In genomic region chrX:48683451-48683850, GRCm38 (mm10) we compare ENCODE assay signal across 9 mouse cellular contexts. TPM values are rescaled to one million over a fixed set of nuclear protein-coding genes. Genes with fewer than 3 reads are reported as not detected.
DNase-seq lines count a peak whose midpoint lies in the region; ATAC-seq and TF ChIP-seq lines count a peak whose summit lies in the region.
"Had no signal": no experiment of that assay in that cellular context is flagged by ENCODE, and none has a peak within 500 bp of the region (broad histone marks: within the 10 kb centered on the region; RNA-seq: fewer than 3 reads in every experiment).

No protein-coding gene starts in this region.

- peak; percentile 81 for ATAC-seq in megakaryocyte progenitor cell, adult 5-6 weeks (replicated peaks; ENCODE audit: poor library complexity)

- no peaks in the 10 kb centered on the region for H3K4me1 ChIP-seq in cortical plate, adult 2 months (ENCODE audit: control insufficient read depth, insufficient read depth, low read length)

- TF ChIP-seq POLR2A in cortical plate, adult 2 months (IDR thresholded peaks at IDR 0.05; ENCODE audit: extremely low read depth, insufficient read depth, low read length): no peak

- peak; percentile 13 for DNase-seq in gastrocnemius, adult 18-20 months (ENCODE audit: low spot score)
- DNase-seq in gastrocnemius, postnatal 25 days: no peak
- DNase-seq in urinary bladder, postnatal 14 days (ENCODE audit: low spot score): peak; percentile 21
- no peak for DNase-seq in urinary bladder, adult 18-20 months (ENCODE audit: low spot score in 2 of 2)
- DNase-seq in kidney, postnatal 10 days: peak; percentile 59
- DNase-seq in thymus, postnatal 10 days (ENCODE audit: low spot score in 2 of 2): peak; percentile 6 to 30

- TF ChIP-seq CTCF in cortical plate, adult 2 months (IDR thresholded peaks at IDR 0.05; ENCODE audit: extremely low read depth, insufficient read depth, low read length): peak; percentile 50

- no peak overlapping the region for H3K27ac ChIP-seq in cortical plate, adult 2 months (ENCODE audit: insufficient read depth, low read length)

- no peak overlapping the region for H3K4me3 ChIP-seq in cortical plate, adult 2 months (ENCODE audit: insufficient read depth, low read length)

RNA-seq across cellular contexts. Expression of gene Gpr119, which starts 9.2 kb away (rescaled TPM):
- not detected for total RNA-seq in gastrocnemius, adult 18-20 months (2021)
- not detected for total RNA-seq in gastrocnemius, postnatal 25 days (2021)
- polyA plus RNA-seq in cortical plate, adult 2 months (2012; rRNA removed): not detected in 2 replicates
- not detected in 2 replicates for total RNA-seq in megakaryocyte progenitor cell, adult 5-6 weeks (2015)
- not detected in 2 replicates for total RNA-seq in megakaryocyte progenitor cell, adult 5-6 weeks (2017)
- total RNA-seq: adrenal gland, adult 18-20 months had no signal

RNA-seq across cellular contexts. Expression of gene Rbmx2, which starts 11.4 kb away (rescaled TPM):
- total RNA-seq in gastrocnemius, adult 18-20 months (2021): 1 to 10 TPM; 1.7 to 2.0 TPM
- 1 to 10 TPM in 1 of 2 experiments, under 1 TPM in 1; 0.94 to 1.2 TPM for total RNA-seq in gastrocnemius, postnatal 25 days (2021)
- polyA plus RNA-seq in cortical plate, adult 2 months (2012; rRNA removed): 7.5 and 7.6 TPM in 2 replicates
- 17.0 and 20.5 TPM in 2 replicates for total RNA-seq in megakaryocyte progenitor cell, adult 5-6 weeks (2015)
- 16.4 and 16.9 TPM in 2 replicates for total RNA-seq in megakaryocyte progenitor cell, adult 5-6 weeks (2017)

Comparison
In these comparisons a context has a peak if more than half of its experiments do, and no peak if none do; other contexts are left out.
1. DNase-seq: peak in gastrocnemius, adult 18-20 months (single experiment), urinary bladder, postnatal 14 days (single experiment), kidney, postnatal 10 days (single experiment) and thymus, postnatal 10 days (2 of 2); none in gastrocnemius, postnatal 25 days (single experiment) and urinary bladder, adult 18-20 months (0 of 2).
2. RNA of gene Rbmx2, which starts 11.4 kb away (total RNA-seq): 16.4 to 20.5 TPM in megakaryocyte progenitor cell, adult 5-6 weeks; 1.7 to 2.0 TPM in gastrocnemius, adult 18-20 months and 0.94 to 1.2 TPM in gastrocnemius, postnatal 25 days; every median in the first group is over 4 times any median in the second.